Mouse (Mus musculus) ES-Bruce4 (cell line): ENCODE measurements around the gene Mast3.

ENCODE experiments used
- CTCF ChIP-seq: IDR thresholded peaks from one replicate; pipeline ENCODE4 v1.8.1; 2011; ENCODE audit warnings: low read depth, low read length
- POLR2A ChIP-seq: IDR thresholded peaks from one replicate; pipeline ENCODE4 v1.8.1; 2011; ENCODE audit warnings: low read length; ENCODE audit not compliant: insufficient read depth

GRCm38 (mm10) chr8:70852595-70853231 lies 47.9 kb upstream of the Mast3 start:
- TF ChIP-seq CTCF (no peak), POLR2A (no peak)
